Mouse (Mus musculus) spleen, adult 18-20 months (tissue): Measurements from ENCODE around the gene B3galt1.

Experiments
- DNase-seq, 2 experiments: peaks; one replicate each; pipeline ENCODE4 v3.0.0; 2022; ENCODE audit warnings: mixed read lengths in 2 of 2

The B3galt1 gene

GRCm38 (mm10) chr2:67565480-67566331, at the start of gene B3galt1:
Gene B3galt1 (plus strand): TSS chr2:67565871.
- DNase-seq: peak; percentile 12 to 16

DNA sequence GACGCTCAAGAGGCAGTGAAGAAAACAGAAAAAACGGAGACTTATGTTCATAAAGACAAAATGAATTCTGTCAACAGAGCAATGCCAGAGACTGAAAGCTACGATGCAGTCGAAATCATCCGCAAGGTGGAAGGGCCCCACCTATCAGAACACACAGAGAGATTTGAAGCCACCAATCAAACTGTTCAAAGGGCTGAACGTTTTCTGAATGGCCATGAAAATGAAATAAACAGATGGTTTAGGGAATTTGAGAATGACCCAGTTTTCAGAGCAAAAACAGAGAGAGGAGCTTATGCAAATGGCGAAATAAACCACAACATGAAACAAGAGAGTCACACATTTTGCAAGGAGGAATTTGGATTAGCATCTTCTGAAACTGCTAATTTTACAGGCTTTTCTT, 49.3 kb upstream of the B3galt1 start:
- DNase-seq: no peak

- DNase-seq: no peak
These were observed 30.3 kb upstream of the B3galt1 start for GRCm38 (mm10) chr2:67535347-67535746.

DNA sequence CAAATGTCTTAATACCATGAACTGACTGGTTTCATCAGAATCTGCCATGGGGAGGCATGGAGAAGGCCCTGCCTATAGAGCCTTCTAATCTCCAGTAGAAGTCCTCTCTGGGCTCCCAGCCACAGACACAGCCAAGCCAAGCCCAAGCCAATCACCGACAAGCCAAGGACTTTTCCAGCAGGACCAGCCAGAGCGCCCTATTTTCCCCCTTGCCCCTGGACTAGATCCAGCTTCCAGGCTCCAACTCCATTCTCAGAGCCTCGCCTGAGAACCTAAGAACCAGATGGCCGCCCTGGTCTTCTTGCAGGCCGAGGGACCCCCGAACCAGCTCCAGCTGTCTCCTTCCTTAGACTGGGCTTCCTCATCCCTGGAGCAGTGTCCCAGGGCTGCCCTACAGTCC, 26.2 kb upstream of the B3galt1 start:
- no peak for DNase-seq

GRCm38 (mm10) chr2:67541957-67542696, 23.5 kb upstream of the B3galt1 start:
- DNase-seq: no peak

DNA sequence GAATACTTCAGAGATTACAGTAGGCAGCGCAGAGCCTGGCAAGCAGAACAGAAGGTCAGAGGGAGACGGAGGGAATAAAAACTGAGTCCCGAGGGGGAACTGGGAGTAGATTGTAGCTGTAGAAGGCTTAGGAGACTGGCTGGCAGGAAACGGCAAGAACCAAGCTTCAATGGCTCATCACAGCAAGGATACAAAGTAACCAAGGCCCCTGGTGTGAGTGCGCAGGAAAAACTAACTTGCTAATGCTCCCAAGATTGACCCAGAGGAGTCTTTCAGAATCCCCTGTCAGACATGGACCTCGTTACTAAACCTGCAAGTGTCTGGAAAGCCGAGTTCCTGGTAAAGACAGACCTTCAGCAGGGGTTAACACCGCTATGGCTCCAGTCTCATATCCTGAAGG, 21.2 kb upstream of the B3galt1 start:
- no peak for DNase-seq

DNA sequence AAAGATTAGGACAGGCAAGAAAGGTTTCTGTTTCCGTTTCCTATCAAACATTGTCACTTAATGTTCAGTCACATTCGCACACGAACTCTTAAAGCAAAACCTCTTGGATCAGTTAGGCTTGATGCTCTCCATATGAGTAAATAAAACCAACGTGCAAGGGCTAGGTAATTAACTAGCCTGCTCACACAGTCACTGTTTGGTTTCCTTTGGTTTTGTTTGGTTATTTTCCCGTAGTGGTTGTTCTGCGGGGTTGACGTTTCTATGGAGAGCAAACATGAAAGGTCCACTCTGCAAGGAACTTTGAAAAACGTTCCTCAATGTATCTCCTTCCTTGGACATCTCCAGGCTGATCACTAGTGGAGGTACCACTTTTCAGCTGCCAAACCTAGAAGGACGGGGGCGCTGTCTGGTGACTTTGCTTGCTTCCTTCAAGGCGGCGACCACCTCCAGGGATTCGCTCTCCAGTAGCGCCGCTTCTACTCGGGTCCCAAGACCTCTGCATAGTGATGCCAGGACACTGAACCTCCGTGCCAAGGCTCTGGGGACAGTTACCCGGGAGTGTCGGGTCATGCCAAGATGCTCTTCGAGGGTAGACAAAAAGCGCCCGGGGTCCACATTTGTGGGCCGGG, 706 bp upstream of the B3galt1 start:
- no peak for DNase-seq

DNA sequence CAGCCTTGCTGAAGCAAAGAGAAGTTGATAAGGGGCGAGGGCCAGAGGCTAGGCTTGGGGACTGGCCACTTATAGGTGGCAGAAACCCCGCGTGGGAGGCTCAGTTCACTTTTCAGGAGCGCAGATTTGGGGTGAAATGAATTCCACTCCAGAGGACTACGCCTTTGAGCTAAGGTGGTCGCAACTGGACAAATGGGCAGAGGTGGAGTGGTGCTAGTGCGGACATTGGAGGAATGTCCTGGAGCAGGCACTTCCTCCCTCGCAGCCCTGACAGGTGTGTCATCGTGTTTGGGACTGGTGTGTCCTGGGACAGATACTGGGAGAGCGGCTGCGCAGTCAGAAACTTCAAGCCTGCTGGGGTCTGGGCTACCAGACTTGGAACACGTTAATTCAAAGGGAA, 895 bp downstream of the B3galt1 start:
- no peak for DNase-seq

GRCm38 (mm10) chr2:67567141-67567680, 1.5 kb downstream of the B3galt1 start:
- no peak for DNase-seq

GRCm38 (mm10) chr2:67576634-67577033, 11.0 kb downstream of the B3galt1 start:
- DNase-seq: no peak

DNA sequence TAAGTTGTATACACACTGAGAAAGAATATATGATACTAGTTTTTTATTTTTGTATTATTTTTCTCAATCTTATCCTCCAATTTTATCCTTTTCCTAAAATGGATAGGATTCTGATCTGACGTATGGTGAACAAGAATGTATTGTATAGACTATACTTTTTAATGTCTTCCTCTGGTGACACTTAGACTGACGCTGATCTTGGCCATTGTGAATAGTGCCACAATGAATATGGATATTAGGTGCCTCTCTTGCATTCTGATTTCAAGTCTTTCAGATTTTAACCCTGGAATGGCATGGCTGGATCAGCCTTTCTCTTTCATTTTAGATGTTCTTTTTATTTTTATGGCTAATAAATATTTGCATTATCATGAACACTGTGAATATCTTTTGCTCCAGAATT, 17.4 kb downstream of the B3galt1 start:
- DNase-seq: no peak

- no peak for DNase-seq
These were observed 24.7 kb downstream of the B3galt1 start for GRCm38 (mm10) chr2:67590408-67590807.

GRCm38 (mm10) chr2:67591831-67592629, 26.4 kb downstream of the B3galt1 start:
- DNase-seq: no peak

- no peak for DNase-seq
These were observed 57.2 kb downstream of the B3galt1 start for GRCm38 (mm10) chr2:67622902-67623301.

DNA sequence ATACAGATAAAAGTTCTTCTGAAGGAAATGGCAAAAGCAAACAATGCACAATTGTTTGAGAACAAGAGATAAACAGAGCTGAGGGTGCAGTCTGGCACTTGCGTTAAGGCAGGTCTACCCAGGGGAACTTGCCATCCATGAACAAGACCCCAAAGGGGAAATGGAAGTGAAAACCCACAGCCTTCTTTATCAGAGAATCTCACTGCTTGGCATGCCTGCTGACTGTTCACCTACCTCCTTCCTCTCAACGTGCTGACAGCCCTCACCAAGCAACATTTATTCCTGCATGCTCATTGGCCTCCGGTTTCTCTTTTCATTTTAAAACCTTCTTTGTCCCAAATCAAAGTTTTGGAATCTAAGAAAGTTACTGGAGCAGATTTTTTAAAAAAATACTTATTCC, 62.0 kb downstream of the B3galt1 start:
- DNase-seq: no peak

DNA sequence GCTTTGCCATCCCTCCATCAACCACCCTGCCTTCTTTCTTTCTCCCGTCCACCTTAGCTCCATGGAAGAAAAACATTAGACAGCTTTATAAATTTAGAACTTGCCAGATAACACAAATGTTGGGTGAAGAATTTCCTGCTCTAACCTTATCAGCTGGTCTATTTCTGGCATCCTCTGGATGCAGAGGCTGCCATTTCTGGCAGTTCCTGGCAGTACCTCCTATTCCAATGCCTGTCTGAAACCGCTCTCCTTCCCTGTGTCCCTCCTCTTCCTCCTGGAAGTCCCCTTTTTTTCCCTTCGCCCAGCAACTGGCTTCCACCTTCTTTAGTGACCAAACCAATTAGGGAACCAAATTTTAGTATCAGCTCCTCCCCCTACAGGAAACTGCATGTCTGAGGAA, 62.6 kb downstream of the B3galt1 start:
- no peak for DNase-seq

- no peak for DNase-seq
These were observed 89.2 kb downstream of the B3galt1 start for GRCm38 (mm10) chr2:67654847-67655246.

DNA sequence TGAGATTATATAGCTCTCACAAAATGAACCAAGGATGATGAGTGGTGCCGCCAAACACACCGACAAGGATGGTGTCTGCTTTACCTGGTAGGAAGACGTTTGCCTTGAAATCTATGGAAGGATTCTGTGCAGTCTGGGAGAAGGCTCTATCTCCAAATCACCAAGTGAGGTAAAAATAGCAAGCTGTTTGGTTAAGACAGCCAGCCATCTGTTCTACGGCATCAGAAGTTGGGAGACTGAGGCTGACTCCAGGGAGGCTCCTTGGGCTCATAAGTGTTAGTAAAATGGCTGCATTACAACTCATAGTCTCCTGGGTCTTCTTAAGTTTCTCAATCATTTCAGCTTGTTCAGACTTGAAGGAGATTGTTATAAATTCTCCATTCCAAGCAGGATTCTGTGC, 91.7 kb downstream of the B3galt1 start:
- no peak for DNase-seq

- DNase-seq: no peak
These were observed 92.4 kb downstream of the B3galt1 start for GRCm38 (mm10) chr2:67658091-67658490.

GRCm38 (mm10) chr2:67671721-67672120, 106.0 kb downstream of the B3galt1 start:
- no peak for DNase-seq

- no peak for DNase-seq
These were observed 112.0 kb downstream of the B3galt1 start for GRCm38 (mm10) chr2:67677697-67678096.

DNA sequence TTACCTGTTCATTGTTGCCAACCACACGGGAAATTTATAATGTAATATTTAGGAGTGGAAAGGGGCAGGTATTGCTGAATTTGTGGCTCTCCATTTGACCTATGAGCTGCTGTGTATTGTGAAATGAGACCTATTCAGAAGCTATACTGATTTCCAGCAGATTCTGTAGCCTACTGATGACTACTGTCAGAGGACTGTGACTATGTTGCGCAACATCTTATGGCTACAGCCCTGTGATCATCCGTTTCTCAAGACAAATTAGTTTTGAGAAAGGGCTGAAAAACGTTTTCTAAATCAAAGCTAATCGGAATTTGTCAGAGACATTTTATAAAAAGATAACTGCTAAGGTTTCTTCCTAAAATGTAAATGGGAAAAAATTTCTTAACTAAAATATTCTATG, 158.6 kb downstream of the B3galt1 start:
- DNase-seq: no peak

GRCm38 (mm10) chr2:67730771-67731170, 165.1 kb downstream of the B3galt1 start:
- no peak for DNase-seq
